Mouse (Mus musculus): ENCODE data around the gene BC051665.

DNA sequence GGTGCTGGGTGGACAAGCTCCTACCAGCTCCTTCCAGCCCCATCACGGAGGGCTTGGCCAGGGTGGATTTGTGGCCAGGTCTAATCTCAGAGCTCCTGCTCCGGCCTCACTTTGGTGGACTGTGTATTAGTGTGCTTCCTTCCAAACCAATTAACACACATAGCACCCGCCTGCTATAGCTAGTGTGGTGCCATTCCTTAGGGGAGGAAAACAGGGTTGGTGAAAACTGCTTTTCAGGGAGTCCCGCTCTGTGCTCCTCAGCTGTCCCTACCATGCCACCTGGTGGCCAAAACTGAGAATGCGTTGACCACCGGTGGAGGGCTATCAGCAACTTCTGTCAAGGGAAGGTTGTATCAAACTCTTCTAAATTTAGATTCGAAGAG lies 42.1 kb downstream of the BC051665 start:
- TF ChIP-seq CTCF (IDR thresholded peaks at IDR 0.05; ENCODE audit: low read depth, low read length) (peak; percentile 92), POLR2A (IDR thresholded peaks at IDR 0.05; ENCODE audit: extremely low read depth, insufficient read depth, low read length) (no peak)

Data from liver, adult 2 months (tissue).